Mouse (Mus musculus) skeletal muscle tissue, adult 2 months (tissue): ENCODE results near the gene Shc3.
A peak's percentile ranks its signal among the peaks of the same experiment; 100 is the strongest.

ENCODE experiments used
- DNase-seq: peaks from one replicate; pipeline ENCODE4 v3.0.0-alpha.2; 2012; ENCODE audit warnings: low read depth, low spot score

Gene Shc3

GRCm38 (mm10) chr13:51568911-51569684 lies at the start of gene Shc3:
Gene Shc3 (minus strand): TSS chr13:51569419.
- DNase-seq: peak; percentile 38

- no peak for DNase-seq
Measured at GRCm38 (mm10) chr13:51618602-51619001, 49.4 kb upstream of the Shc3 start.

GRCm38 (mm10) chr13:51617861-51618260 lies 48.6 kb upstream of the Shc3 start:
- no peak for DNase-seq

GRCm38 (mm10) chr13:51617306-51617705 lies 48.1 kb upstream of the Shc3 start:
- DNase-seq: no peak

GRCm38 (mm10) chr13:51616417-51617044 lies 47.3 kb upstream of the Shc3 start:
- no peak for DNase-seq

GRCm38 (mm10) chr13:51615815-51616214 lies 46.6 kb upstream of the Shc3 start:
- DNase-seq: no peak

GRCm38 (mm10) chr13:51611500-51611899 lies 42.3 kb upstream of the Shc3 start:
- no peak for DNase-seq

GRCm38 (mm10) chr13:51611060-51611459 lies 41.8 kb upstream of the Shc3 start:
- no peak for DNase-seq

- DNase-seq: no peak
Measured at GRCm38 (mm10) chr13:51609231-51609630, 40.0 kb upstream of the Shc3 start.

- no peak for DNase-seq
Measured at GRCm38 (mm10) chr13:51603894-51604244, 34.6 kb upstream of the Shc3 start.

GRCm38 (mm10) chr13:51603221-51603893 lies 34.1 kb upstream of the Shc3 start:
- DNase-seq: peak; percentile 13

- DNase-seq: no peak
Measured at GRCm38 (mm10) chr13:51602764-51603163, 33.5 kb upstream of the Shc3 start.

GRCm38 (mm10) chr13:51600169-51600568 lies 30.9 kb upstream of the Shc3 start:
- no peak for DNase-seq

- no peak for DNase-seq
Measured at GRCm38 (mm10) chr13:51598063-51598462, 28.8 kb upstream of the Shc3 start.

- no peak for DNase-seq
Measured at GRCm38 (mm10) chr13:51595404-51595803, 26.2 kb upstream of the Shc3 start.

GRCm38 (mm10) chr13:51594656-51595311 lies 25.6 kb upstream of the Shc3 start:
- DNase-seq: no peak

GRCm38 (mm10) chr13:51588005-51588404 lies 18.8 kb upstream of the Shc3 start:
- no peak for DNase-seq

- DNase-seq: no peak
Measured at GRCm38 (mm10) chr13:51582204-51582603, 13.0 kb upstream of the Shc3 start.

GRCm38 (mm10) chr13:51580263-51581044 lies 11.2 kb upstream of the Shc3 start:
- no peak for DNase-seq

- peak; percentile 24 for DNase-seq
Measured at GRCm38 (mm10) chr13:51573849-51574248, 4.6 kb upstream of the Shc3 start.

GRCm38 (mm10) chr13:51570111-51570510 lies 892 bp upstream of the Shc3 start:
- no peak for DNase-seq
